Mouse (Mus musculus): ENCODE results near the gene Acss3. TPM values are rescaled to one million over a fixed set of nuclear protein-coding genes. Genes with fewer than 3 reads are reported as not detected.

Gene Acss3
- polyA plus RNA-seq, 1 experiment, result 0.66 TPM

DNA sequence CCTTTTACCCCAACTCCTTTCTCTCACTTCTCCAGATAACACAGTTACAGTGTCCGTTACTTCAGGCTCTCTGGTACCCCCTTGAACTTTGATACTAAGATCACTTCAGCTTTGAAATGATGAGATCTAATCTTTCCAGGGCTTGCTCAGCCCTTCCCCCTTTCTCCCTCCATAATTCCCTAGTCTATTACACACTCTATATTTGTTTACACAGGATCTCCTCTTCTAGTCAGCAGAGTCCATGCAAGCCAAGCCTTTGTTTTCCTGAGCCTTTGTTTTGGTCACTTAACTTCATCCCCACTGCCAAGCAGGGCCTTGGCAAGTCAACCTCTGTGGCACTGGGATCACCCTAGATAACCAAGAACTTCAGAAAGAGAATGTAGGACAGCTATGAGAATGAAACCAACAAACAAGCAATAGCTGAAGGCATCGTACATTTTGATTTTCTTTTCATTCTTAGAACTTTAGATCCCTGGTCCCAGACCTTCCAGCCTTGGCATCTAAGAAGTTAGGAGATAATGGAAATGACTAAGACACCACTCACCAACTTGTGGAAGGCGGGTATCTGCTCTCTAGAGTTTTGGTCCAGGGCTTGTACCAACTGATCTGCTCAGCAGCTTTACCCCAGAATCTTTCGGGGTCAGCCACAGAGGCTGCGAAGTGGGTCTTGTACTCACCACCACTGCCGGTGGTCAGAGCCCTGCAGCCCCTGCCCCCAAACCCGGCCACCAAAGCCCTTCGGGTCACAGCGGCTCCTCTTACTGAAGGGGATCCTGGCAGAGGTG lies 532 bp downstream of the Acss3 start:
- Histone ChIP-seq H3K9ac (ENCODE audit: low read depth, poor library complexity, severe bottlenecking) (peak overlapping the region; percentile 45; the same call in 1 of the 2 replicates), H3K9me3 (replicated peaks; ENCODE audit: control insufficient read depth, insufficient read depth, low read length, poor library complexity, severe bottlenecking) (no peaks in the 10 kb centered on the region), H3K27ac (ENCODE audit: insufficient read depth, low read length) (no peak overlapping the region), H3K4me3 (ENCODE audit: low read depth, low read length) (peak overlapping the region; percentile 37), H3K4me1 (ENCODE audit: control insufficient read depth, insufficient read depth, low read length) (no peaks in the 10 kb centered on the region), H3K36me3 (ENCODE audit: control insufficient read depth, insufficient read depth, low read length, poor library complexity, severe bottlenecking) (no peaks in the 10 kb centered on the region), H3K27me3 (ENCODE audit: control insufficient read depth, insufficient read depth, low read length, poor library complexity, severe bottlenecking) (no peaks in the 10 kb centered on the region)
- TF ChIP-seq POLR2A (IDR thresholded peaks at IDR 0.05; ENCODE audit: insufficient read depth, low read length) (no peak), EP300 (IDR thresholded peaks at IDR 0.05; ENCODE audit: insufficient read depth, low read depth, low read length) (no peak), CTCF (IDR thresholded peaks at IDR 0.05; ENCODE audit: low read depth, low read length) (no peak)

DNA sequence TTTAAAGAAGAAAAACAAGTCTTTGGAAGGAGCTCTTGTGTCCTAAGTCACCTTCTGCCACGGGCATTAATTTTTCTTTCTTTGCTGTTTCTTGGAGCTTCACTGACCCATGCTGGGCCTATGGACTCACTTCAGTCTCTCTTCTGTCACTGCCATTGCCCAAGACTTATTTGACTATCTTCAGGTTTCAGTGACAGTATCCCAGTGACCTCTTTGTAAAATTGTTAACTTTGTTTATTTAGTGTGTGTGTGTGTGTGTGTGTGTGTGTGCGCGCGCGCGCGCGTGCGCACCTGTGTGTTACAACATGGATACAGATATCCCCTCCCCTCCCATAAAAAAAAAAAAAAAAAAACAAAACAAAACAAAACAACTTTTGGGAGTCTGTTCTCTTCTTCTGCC lies 2.2 kb downstream of the Acss3 start:
- H3K9me3 ChIP-seq (replicated peaks; ENCODE audit: control insufficient read depth, insufficient read depth, low read length, poor library complexity, severe bottlenecking), result no peaks in the 10 kb centered on the region
- no peaks in the 10 kb centered on the region for H3K4me1 ChIP-seq (ENCODE audit: control insufficient read depth, insufficient read depth, low read length)
- H3K36me3 ChIP-seq (ENCODE audit: control insufficient read depth, insufficient read depth, low read length, poor library complexity, severe bottlenecking), result no peaks in the 10 kb centered on the region
- no peak overlapping the region for H3K9ac ChIP-seq (ENCODE audit: low read depth, poor library complexity, severe bottlenecking)
- H3K4me3 ChIP-seq (ENCODE audit: low read depth, low read length), result no peak overlapping the region
- TF ChIP-seq EP300 (IDR thresholded peaks at IDR 0.05; ENCODE audit: insufficient read depth, low read depth, low read length) (no peak), CTCF (IDR thresholded peaks at IDR 0.05; ENCODE audit: low read depth, low read length) (no peak), POLR2A (IDR thresholded peaks at IDR 0.05; ENCODE audit: insufficient read depth, low read length) (no peak)
- no peaks in the 10 kb centered on the region for H3K27me3 ChIP-seq (ENCODE audit: control insufficient read depth, insufficient read depth, low read length, poor library complexity, severe bottlenecking)
- H3K27ac ChIP-seq (ENCODE audit: insufficient read depth, low read length), result no peak overlapping the region

DNA sequence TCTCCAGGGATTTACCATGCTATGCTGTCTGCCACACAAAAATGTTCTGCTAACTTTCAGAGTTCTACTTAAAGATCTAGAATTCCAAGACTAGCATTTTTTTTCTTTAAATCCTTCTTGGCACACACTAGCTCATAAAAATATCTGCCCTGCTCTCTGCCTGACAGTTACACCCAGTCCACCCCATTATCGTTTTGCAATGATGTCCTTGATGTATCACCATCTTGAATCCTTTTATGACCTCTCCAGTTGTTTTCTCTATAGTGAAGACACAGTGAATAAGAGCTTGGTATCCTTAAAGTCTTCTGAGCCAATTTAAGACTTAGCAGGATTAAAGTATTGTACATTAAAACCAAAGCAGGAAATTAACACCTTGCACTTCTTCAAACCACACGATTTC lies 4.3 kb downstream of the Acss3 start:
- Histone ChIP-seq H3K27me3 (ENCODE audit: control insufficient read depth, insufficient read depth, low read length, poor library complexity, severe bottlenecking) (no peaks in the 10 kb centered on the region), H3K4me1 (ENCODE audit: control insufficient read depth, insufficient read depth, low read length) (no peaks in the 10 kb centered on the region), H3K27ac (ENCODE audit: insufficient read depth, low read length) (no peak overlapping the region), H3K9me3 (replicated peaks; ENCODE audit: control insufficient read depth, insufficient read depth, low read length, poor library complexity, severe bottlenecking) (no peaks in the 10 kb centered on the region), H3K4me3 (ENCODE audit: low read depth, low read length) (no peak overlapping the region), H3K36me3 (ENCODE audit: control insufficient read depth, insufficient read depth, low read length, poor library complexity, severe bottlenecking) (no peaks in the 10 kb centered on the region), H3K9ac (ENCODE audit: low read depth, poor library complexity, severe bottlenecking) (no peak overlapping the region)
- TF ChIP-seq CTCF (IDR thresholded peaks at IDR 0.05; ENCODE audit: low read depth, low read length) (no peak), POLR2A (IDR thresholded peaks at IDR 0.05; ENCODE audit: insufficient read depth, low read length) (no peak), EP300 (IDR thresholded peaks at IDR 0.05; ENCODE audit: insufficient read depth, low read depth, low read length) (no peak)

DNA sequence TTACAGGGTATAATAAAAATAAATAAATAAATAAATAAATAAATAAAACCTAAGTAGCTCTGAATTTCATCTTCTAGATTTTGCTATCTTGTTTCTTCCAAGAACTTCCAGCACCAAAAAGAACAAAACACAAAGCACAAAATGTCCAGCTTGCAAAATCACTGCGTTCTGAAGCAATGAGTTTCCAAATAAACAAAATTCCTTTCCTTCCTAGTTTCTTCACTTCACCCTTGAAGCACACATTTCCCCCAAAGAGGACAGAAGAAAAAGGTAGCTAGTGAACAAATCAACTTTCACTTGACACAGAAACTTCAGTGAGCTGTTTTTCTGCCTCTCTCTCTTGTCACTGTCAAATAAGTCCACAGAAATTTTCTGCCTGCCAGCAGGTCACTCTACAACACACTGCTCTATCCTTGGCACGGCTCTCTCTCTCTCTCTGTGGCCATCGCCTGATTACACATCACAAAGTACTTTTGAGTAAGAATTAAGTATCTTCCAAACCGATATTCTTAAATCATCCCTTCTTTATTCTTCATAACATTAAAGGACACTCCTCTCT lies 6.7 kb downstream of the Acss3 start:
- Histone ChIP-seq H3K9ac (ENCODE audit: low read depth, poor library complexity, severe bottlenecking) (no peak overlapping the region), H3K9me3 (replicated peaks; ENCODE audit: control insufficient read depth, insufficient read depth, low read length, poor library complexity, severe bottlenecking) (no peaks in the 10 kb centered on the region), H3K27ac (ENCODE audit: insufficient read depth, low read length) (no peak overlapping the region), H3K36me3 (ENCODE audit: control insufficient read depth, insufficient read depth, low read length, poor library complexity, severe bottlenecking) (no peaks in the 10 kb centered on the region), H3K4me3 (ENCODE audit: low read depth, low read length) (no peak overlapping the region), H3K27me3 (ENCODE audit: control insufficient read depth, insufficient read depth, low read length, poor library complexity, severe bottlenecking) (no peaks in the 10 kb centered on the region), H3K4me1 (ENCODE audit: control insufficient read depth, insufficient read depth, low read length) (no peaks in the 10 kb centered on the region)
- no peak for TF ChIP-seq CTCF (IDR thresholded peaks at IDR 0.05; ENCODE audit: low read depth, low read length)
- no peak for TF ChIP-seq POLR2A (IDR thresholded peaks at IDR 0.05; ENCODE audit: insufficient read depth, low read length)
- TF ChIP-seq EP300 (IDR thresholded peaks at IDR 0.05; ENCODE audit: insufficient read depth, low read depth, low read length), result no peak

DNA sequence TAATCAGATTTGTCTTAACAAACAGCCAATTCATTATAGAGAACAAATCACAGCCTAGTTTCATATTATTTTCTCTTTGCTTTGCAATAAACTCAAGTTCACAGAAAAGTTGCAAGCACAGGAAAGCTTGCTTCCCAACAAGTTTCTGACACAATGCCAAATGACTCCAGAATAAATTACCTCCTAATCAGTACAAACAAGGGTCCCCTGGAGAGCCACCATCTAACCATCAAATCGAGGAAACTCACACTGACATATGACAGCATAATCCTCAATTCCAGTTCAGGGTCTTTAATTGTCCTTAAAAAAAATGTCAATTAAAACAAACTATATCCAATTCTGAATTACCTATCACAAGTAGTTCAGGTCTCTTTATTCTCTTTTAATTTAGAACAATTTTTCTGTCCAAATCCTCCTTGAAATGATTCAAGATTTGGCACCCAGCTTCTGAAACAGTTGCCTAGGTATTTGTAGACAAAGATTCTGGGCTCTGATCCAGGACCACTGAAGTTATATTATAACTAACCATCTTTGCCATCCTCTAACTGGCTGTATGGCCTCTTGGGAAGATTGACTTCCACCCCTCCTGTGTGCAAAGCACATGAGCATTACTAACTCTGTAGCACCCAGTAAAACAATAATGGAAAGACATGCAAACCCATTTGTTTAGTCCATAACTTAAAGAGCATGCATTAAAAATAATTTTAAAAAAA lies 7.4 kb downstream of the Acss3 start:
- no peak overlapping the region for H3K9ac ChIP-seq (ENCODE audit: low read depth, poor library complexity, severe bottlenecking)
- no peak overlapping the region for H3K4me3 ChIP-seq (ENCODE audit: low read depth, low read length)
- TF ChIP-seq EP300 (IDR thresholded peaks at IDR 0.05; ENCODE audit: insufficient read depth, low read depth, low read length) (no peak), POLR2A (IDR thresholded peaks at IDR 0.05; ENCODE audit: insufficient read depth, low read length) (no peak), CTCF (IDR thresholded peaks at IDR 0.05; ENCODE audit: low read depth, low read length) (no peak)
- no peaks in the 10 kb centered on the region for H3K4me1 ChIP-seq (ENCODE audit: control insufficient read depth, insufficient read depth, low read length)
- H3K9me3 ChIP-seq (replicated peaks; ENCODE audit: control insufficient read depth, insufficient read depth, low read length, poor library complexity, severe bottlenecking), result no peaks in the 10 kb centered on the region
- H3K36me3 ChIP-seq (ENCODE audit: control insufficient read depth, insufficient read depth, low read length, poor library complexity, severe bottlenecking), result no peaks in the 10 kb centered on the region
- H3K27me3 ChIP-seq (ENCODE audit: control insufficient read depth, insufficient read depth, low read length, poor library complexity, severe bottlenecking), result no peaks in the 10 kb centered on the region
- H3K27ac ChIP-seq (ENCODE audit: insufficient read depth, low read length), result no peak overlapping the region

DNA sequence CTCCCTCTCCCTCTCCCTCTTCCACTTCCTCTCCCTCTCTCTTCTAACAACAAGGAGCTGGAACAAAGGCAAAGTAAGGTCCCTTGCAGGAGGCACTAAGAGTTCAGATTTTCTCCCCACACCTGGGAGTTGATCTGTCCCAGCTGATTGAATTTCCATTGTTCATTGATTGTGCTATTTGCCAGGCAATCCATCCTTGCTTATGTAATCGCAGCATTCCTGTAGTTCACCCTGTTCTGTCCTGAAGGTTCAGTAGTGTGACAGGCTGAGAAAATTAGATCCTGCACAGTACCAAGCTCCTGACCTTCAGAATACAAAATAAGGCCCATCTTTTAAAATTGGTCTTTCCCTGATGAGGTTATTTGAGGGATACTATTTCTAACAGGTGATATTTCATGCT lies 8.3 kb downstream of the Acss3 start:
- Histone ChIP-seq H3K27me3 (ENCODE audit: control insufficient read depth, insufficient read depth, low read length, poor library complexity, severe bottlenecking) (no peaks in the 10 kb centered on the region), H3K9me3 (replicated peaks; ENCODE audit: control insufficient read depth, insufficient read depth, low read length, poor library complexity, severe bottlenecking) (no peaks in the 10 kb centered on the region), H3K27ac (ENCODE audit: insufficient read depth, low read length) (no peak overlapping the region), H3K4me1 (ENCODE audit: control insufficient read depth, insufficient read depth, low read length) (no peaks in the 10 kb centered on the region), H3K36me3 (ENCODE audit: control insufficient read depth, insufficient read depth, low read length, poor library complexity, severe bottlenecking) (no peaks in the 10 kb centered on the region), H3K9ac (ENCODE audit: low read depth, poor library complexity, severe bottlenecking) (no peak overlapping the region), H3K4me3 (ENCODE audit: low read depth, low read length) (no peak overlapping the region)
- TF ChIP-seq EP300 (IDR thresholded peaks at IDR 0.05; ENCODE audit: insufficient read depth, low read depth, low read length) (no peak), CTCF (IDR thresholded peaks at IDR 0.05; ENCODE audit: low read depth, low read length) (no peak), POLR2A (IDR thresholded peaks at IDR 0.05; ENCODE audit: insufficient read depth, low read length) (no peak)

Data from ES-Bruce4 (cell line).